Mouse (Mus musculus) bone marrow, adult 2 months (tissue): ENCODE measurements around the gene Arhgdia. TPM values are rescaled to one million over a fixed set of nuclear protein-coding genes. Genes with fewer than 3 reads are reported as not detected.
A peak's percentile ranks its signal among the peaks of the same experiment; 100 is the strongest.

ENCODE experiments used
- H3K27ac ChIP-seq: fragments of 200-500 bp; 2 replicates; pipeline ENCODE4 v1.5.1; 2012; ENCODE audit warnings: low read depth, mild to moderate bottlenecking, control low read depth, inconsistent platforms, low read length; ENCODE audit not compliant: control insufficient read depth, poor library complexity, insufficient read depth
- H3K4me1 ChIP-seq: fragments of 200-500 bp; 2 replicates; pipeline ENCODE4 v1.6.1; 2011; ENCODE audit warnings: low read length; ENCODE audit not compliant: control insufficient read depth, insufficient read depth
- H3K4me3 ChIP-seq: fragments of 200-500 bp; replicated peaks from 2 replicates; pipeline ENCODE3; 2011; ENCODE audit warnings: mild to moderate bottlenecking, low read depth, low read length, control low read depth; ENCODE audit not compliant: control insufficient read depth
- CTCF ChIP-seq: fragments of 200-500 bp; IDR thresholded peaks from 2 replicates; pipeline ENCODE4 v1.5.1; 2011; ENCODE audit warnings: low read length, control low read depth; ENCODE audit not compliant: control insufficient read depth, insufficient read depth
- POLR2A ChIP-seq: fragments of 200-500 bp; IDR thresholded peaks from 2 replicates; pipeline ENCODE4 v1.6.1; 2011; ENCODE audit warnings: low read depth, mild to moderate bottlenecking, control low read depth, low read length, borderline replicate concordance; ENCODE audit not compliant: control insufficient read depth
- WGBS: fragments of 180-500 bp; shearing (Covaris S2); methylation state at CpG from one replicate; pipeline ENCODE4 v1.1.7; 2018; 5-methylcytosine and 5-hydroxymethylcytosine counted together
- polyA plus RNA-seq: library from polyadenylated mRNA; stranded (reverse); fragments of >200 nt; gene quantifications from 2 replicates; pipeline ENCODE4 v1.2.4, GENCODE M21; 2011; ENCODE audit warnings: low replicate concordance; ENCODE audit not compliant: missing spikeins, insufficient read depth, insufficient read length

Gene Arhgdia
- polyA plus RNA-seq, 1 experiment: 172 TPM

GRCm38 (mm10) chr11:120578024-120578693, 3.3 kb downstream of the Arhgdia start:
- no peak overlapping the region for H3K4me3 ChIP-seq
- 84% methylated on average over 10 of the region's 10 CpGs for WGBS
- no peak overlapping the region for H3K27ac ChIP-seq
- no peak for TF ChIP-seq CTCF
- no peak for TF ChIP-seq POLR2A
- H3K4me1 ChIP-seq: peaks cover 6% of the 10 kb centered on the region

GRCm38 (mm10) chr11:120577211-120578023, 4.0 kb downstream of the Arhgdia start:
- H3K4me1 ChIP-seq: peaks cover 4% of the 10 kb centered on the region
- H3K27ac ChIP-seq: no peak overlapping the region
- no peak overlapping the region for H3K4me3 ChIP-seq
- WGBS: 67% methylated on average over 7 of the region's 7 CpGs
- 0 out of 2 replicates have a peak, but pooled peaks have one; percentile 12 for TF ChIP-seq CTCF
- no peak for TF ChIP-seq POLR2A

GRCm38 (mm10) chr11:120576365-120576981, 5.0 kb downstream of the Arhgdia start:
- H3K4me1 ChIP-seq: peaks cover 4% of the 10 kb centered on the region
- 80% methylated on average over 3 of the region's 3 CpGs for WGBS

GRCm38 (mm10) chr11:120575940-120576339, 5.5 kb downstream of the Arhgdia start:
- Histone ChIP-seq H3K27ac (no peak overlapping the region), H3K4me1 (peaks cover 6% of the 10 kb centered on the region), H3K4me3 (no peak overlapping the region)
- no peak for TF ChIP-seq POLR2A
- TF ChIP-seq CTCF: no peak

More at GRCm38 (mm10) chr11:120576365-120576981, 5.0 kb downstream of the Arhgdia start:
- Histone ChIP-seq H3K27ac (no peak overlapping the region), H3K4me3 (no peak overlapping the region)
- TF ChIP-seq POLR2A: no peak
- TF ChIP-seq CTCF: no peak

- Histone ChIP-seq H3K4me1 (peaks cover 6% of the 10 kb centered on the region), H3K27ac (no peak overlapping the region), H3K4me3 (no peak overlapping the region)
- WGBS: 79% methylated on average over 2 of the region's 2 CpGs
- TF ChIP-seq CTCF: no peak
- TF ChIP-seq POLR2A: no peak
These were observed 6.4 kb downstream of the Arhgdia start for GRCm38 (mm10) chr11:120575046-120575445.

- Histone ChIP-seq H3K4me3 (peak overlapping the region; percentile 44), H3K4me1 (peaks cover 3% of the 10 kb centered on the region; the same call in 1 of the 2 replicates), H3K27ac (no peak overlapping the region)
- TF ChIP-seq POLR2A (no peak), CTCF (no peak)
- WGBS: 47% methylated on average over 5 of the region's 5 CpGs
These were observed 7.2 kb downstream of the Arhgdia start for GRCm38 (mm10) chr11:120574278-120574600.

GRCm38 (mm10) chr11:120573585-120574277, 7.7 kb downstream of the Arhgdia start:
- Histone ChIP-seq H3K4me1 (peaks cover 3% of the 10 kb centered on the region; the same call in 1 of the 2 replicates), H3K27ac (peak overlapping the region; percentile 93), H3K4me3 (peak overlapping the region; percentile 97)
- WGBS: under 1% methylated on average over 23 of the region's 23 CpGs
- TF ChIP-seq CTCF: no peak
- TF ChIP-seq POLR2A: no peak
